Mouse (Mus musculus) thymus, adult 2 months (tissue): ENCODE results near the gene Gm20388.

ENCODE experiments used
- CTCF ChIP-seq: fragments of 200-500 bp; IDR thresholded peaks from 2 replicates; pipeline ENCODE4 v1.5.1; 2012; ENCODE audit warnings: mild to moderate bottlenecking, control low read depth, low read length, moderate library complexity, borderline replicate concordance; ENCODE audit not compliant: control insufficient read depth, poor library complexity, insufficient read depth; ENCODE audit errors: extremely low read depth
- POLR2A ChIP-seq: fragments of 200-500 bp; IDR thresholded peaks from 2 replicates; pipeline ENCODE4 v1.6.1; 2012; ENCODE audit warnings: mild to moderate bottlenecking, low read length, control low read depth, moderate library complexity; ENCODE audit not compliant: control insufficient read depth, poor library complexity, insufficient read depth; ENCODE audit errors: extremely low read depth

- TF ChIP-seq CTCF (no peak), POLR2A (no peak)
Measured at GRCm38 (mm10) chr8:122537812-122538211, 2627.2 kb downstream of the Gm20388 start.
